Mouse (Mus musculus) C2C12 (cell line): ENCODE measurements around the gene C130074G19Rik.

ENCODE experiments used
- CTCF ChIP-seq: IDR thresholded peaks from one replicate; pipeline ENCODE4 v1.5.1; 2011; ENCODE audit not compliant: control insufficient read depth, insufficient read depth, insufficient read length
- MAX ChIP-seq: IDR thresholded peaks from one replicate; pipeline ENCODE4 v1.6.1; 2011; ENCODE audit warnings: mild to moderate bottlenecking, control low read depth
- MYOG ChIP-seq: IDR thresholded peaks from one replicate; pipeline ENCODE4 v1.6.1; 2011; ENCODE audit not compliant: control insufficient read depth, insufficient read length; ENCODE audit errors: extremely low read depth
- USF1 ChIP-seq: IDR thresholded peaks from one replicate; pipeline ENCODE4 v1.6.1; 2011; ENCODE audit warnings: low read depth, mild to moderate bottlenecking, control low read depth, moderate library complexity

GRCm38 (mm10) chr1:184844326-184845066, 38.5 kb downstream of the C130074G19Rik start:
- TF ChIP-seq USF1 (no peak), CTCF (no peak), MAX (no peak), MYOG (no peak)
